16 mouse cellular contexts compared by ENCODE assay signal in the genomic region with DNA sequence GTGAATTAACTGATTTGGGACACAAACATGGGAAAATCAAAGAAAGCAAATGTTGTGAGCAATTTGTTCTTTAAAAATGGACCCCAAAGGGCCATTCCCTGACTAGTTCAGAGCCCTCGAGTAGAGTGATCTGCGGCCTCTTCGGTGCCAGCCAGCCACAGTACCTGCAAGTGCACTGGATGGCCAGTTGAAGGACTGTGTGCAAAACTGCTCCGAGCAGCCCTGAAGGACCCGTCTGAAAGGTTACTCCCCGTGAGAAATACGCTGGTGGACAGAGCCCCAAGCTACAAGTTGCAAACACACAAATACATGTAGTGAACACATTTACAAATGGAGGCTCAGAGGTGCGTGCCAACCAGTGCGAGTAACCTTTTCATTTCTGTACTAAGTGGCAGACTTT.
DNase-seq lines count a peak whose midpoint lies in the region; ATAC-seq and TF ChIP-seq lines count a peak whose summit lies in the region.
"Had no signal": no experiment of that assay in that cellular context is flagged by ENCODE, and none has a peak within 500 bp of the region (broad histone marks: within the 10 kb centered on the region; RNA-seq: fewer than 3 reads in every experiment).

No protein-coding gene starts in this region.

- 43% methylated on average over 9 of the region's 9 CpGs for WGBS in hindbrain, embryonic 14.5 days
- 37% methylated on average over 9 of the region's 9 CpGs for WGBS in midbrain, embryonic 13.5 days

- 0 out of 2 replicates have a peak overlapping the region, but pooled peaks have one; percentile 4 for H3K4me2 ChIP-seq in hindbrain, embryonic 14.5 days (replicated peaks)
- H3K4me2 ChIP-seq in midbrain, embryonic 13.5 days (replicated peaks), result no peak overlapping the region
- H3K4me2 ChIP-seq: liver, embryonic 13.5 days had no signal

- no peak for TF ChIP-seq CTCF in layer of hippocampus, adult 2 months (conservative IDR thresholded peaks at IDR 0.05)

- peaks cover 69% of the 10 kb centered on the region for H3K4me1 ChIP-seq in hindbrain, embryonic 14.5 days (replicated peaks; ENCODE audit: control insufficient read depth, insufficient read depth, low read length)
- H3K4me1 ChIP-seq in midbrain, embryonic 13.5 days (replicated peaks), result peaks cover 87% of the 10 kb centered on the region
- H3K4me1 ChIP-seq: liver, embryonic 13.5 days had no signal

- H3K4me3 ChIP-seq in layer of hippocampus, adult 2 months, result no peak overlapping the region
- H3K4me3 ChIP-seq in hindbrain, embryonic 14.5 days (replicated peaks; ENCODE audit: low read length), result no peak overlapping the region
- no peak overlapping the region for H3K4me3 ChIP-seq in midbrain, embryonic 13.5 days (replicated peaks)
- H3K4me3 ChIP-seq: liver, embryonic 13.5 days had no signal

- peak overlapping the region; percentile 60; the same call in 1 of the 2 replicates for H3K27ac ChIP-seq in layer of hippocampus, adult 2 months
- H3K27ac ChIP-seq in hindbrain, embryonic 14.5 days, result peak overlapping the region; percentile 89
- peak overlapping the region; percentile 85 for H3K27ac ChIP-seq in midbrain, embryonic 13.5 days
- H3K27ac ChIP-seq: liver, embryonic 13.5 days had no signal

- intact Hi-C loops in heart, postnatal 36 days (cut with DNase I), result no loop called here

- no peak for DNase-seq in layer of hippocampus, adult 2 months (ENCODE audit: low spot score in 2 of 2)
- DNase-seq in layer of hippocampus, adult 8-10 months (ENCODE audit: low spot score in 2 of 2), result no peak
- no peak for DNase-seq in hindbrain, embryonic 14.5 days (ENCODE audit: low spot score)
- peak; percentile 31 for DNase-seq in retina, embryonic 14.5 days (ENCODE audit: low spot score)
- no peak for DNase-seq in heart, postnatal 36 days
- DNase-seq in embryo, embryonic 11 days, result no peak
- DNase-seq: cerebellum, adult 2 months; heart, postnatal 14 days; kidney, adult 18-20 months; kidney, postnatal 4 days; liver, embryonic 13.5 days; lung, postnatal 4 days; spleen, adult 18-20 months; thymus, postnatal 14 days had no signal

- peaks cover 26% of the 10 kb centered on the region for H3K36me3 ChIP-seq in hindbrain, embryonic 14.5 days (replicated peaks; ENCODE audit: control insufficient read depth, insufficient read depth)
- H3K36me3 ChIP-seq in midbrain, embryonic 13.5 days, result peaks cover 15% of the 10 kb centered on the region

- H3K27me3 ChIP-seq in hindbrain, embryonic 14.5 days (ENCODE audit: control insufficient read depth, insufficient read depth, low read length), result no peaks in the 10 kb centered on the region
- H3K27me3 ChIP-seq in midbrain, embryonic 13.5 days, result no peaks in the 10 kb centered on the region
- H3K27me3 ChIP-seq: liver, embryonic 13.5 days had no signal

- no peaks in the 10 kb centered on the region for H3K9me3 ChIP-seq in hindbrain, embryonic 14.5 days (ENCODE audit: control insufficient read depth, low read length)
- no peaks in the 10 kb centered on the region for H3K9me3 ChIP-seq in midbrain, embryonic 13.5 days
- H3K9me3 ChIP-seq: liver, embryonic 13.5 days had no signal

- peak overlapping the region; percentile 36; the same call in 1 of the 2 replicates for H3K9ac ChIP-seq in hindbrain, embryonic 14.5 days
- peak overlapping the region; percentile 48; the same call in 1 of the 2 replicates for H3K9ac ChIP-seq in midbrain, embryonic 13.5 days (replicated peaks)
- H3K9ac ChIP-seq: liver, embryonic 13.5 days had no signal

- no peak for ATAC-seq in hindbrain, embryonic 14.5 days (ENCODE audit: low FRiP score)
- ATAC-seq in midbrain, embryonic 13.5 days, result peak; percentile 53
- ATAC-seq in frontal cortex, adult (ENCODE audit: low TSS enrichment), result no peak
